22 mouse cellular contexts compared by ENCODE assay signal in genomic region chr1:34125148-34125547, GRCm38 (mm10).
DNase-seq lines count a peak whose midpoint lies in the region; ATAC-seq and TF ChIP-seq lines count a peak whose summit lies in the region.
"Had no signal": no experiment of that assay in that cellular context is flagged by ENCODE, and none has a peak within 500 bp of the region (broad histone marks: within the 10 kb centered on the region; RNA-seq: fewer than 3 reads in every experiment).

No protein-coding gene starts in this region.

- 42% methylated on average over 5 of the region's 5 CpGs for WGBS in cerebellum, adult 2 months
- WGBS in heart, embryonic 13.5 days = 87% methylated on average over 5 of the region's 5 CpGs
- WGBS in intestine, postnatal 0 days = 94% methylated on average over 5 of the region's 5 CpGs
- 94% methylated on average over 5 of the region's 5 CpGs for WGBS in intestine, embryonic 15.5 days

- H3K4me3 ChIP-seq in cerebellum, adult 2 months (replicated peaks; ENCODE audit: insufficient read depth, low read depth, low read length) = no peak overlapping the region
- H3K4me3 ChIP-seq in heart, embryonic 13.5 days = no peak overlapping the region
- no peak overlapping the region for H3K4me3 ChIP-seq in intestine, postnatal 0 days (ENCODE audit: low read depth, low read length)
- no peak overlapping the region for H3K4me3 ChIP-seq in intestine, embryonic 15.5 days (replicated peaks)
- peak overlapping the region; percentile 39 for H3K4me3 ChIP-seq in megakaryocyte, embryonic 14.5 days (replicated peaks)
- H3K4me3 ChIP-seq: embryonic facial prominence, embryonic 12.5 days; hindbrain, embryonic 10.5 days had no signal

- H3K9ac ChIP-seq in heart, embryonic 13.5 days = peak overlapping the region; percentile 34; the same call in 1 of the 2 replicates
- no peak overlapping the region for H3K9ac ChIP-seq in intestine, postnatal 0 days (ENCODE audit: low read depth, low read length)
- H3K9ac ChIP-seq in intestine, embryonic 15.5 days = no peak overlapping the region
- H3K9ac ChIP-seq: embryonic facial prominence, embryonic 12.5 days; hindbrain, embryonic 14.5 days had no signal

- no peak for TF ChIP-seq CTCF in cerebellum, adult 2 months (IDR thresholded peaks at IDR 0.05; ENCODE audit: borderline replicate concordance, insufficient read depth, low read depth, low read length)
- no peak for TF ChIP-seq CTCF in intestine, postnatal 0 days (IDR thresholded peaks at IDR 0.05; ENCODE audit: low read depth)

- no peaks in the 10 kb centered on the region for H3K9me3 ChIP-seq in heart, embryonic 13.5 days
- no peaks in the 10 kb centered on the region for H3K9me3 ChIP-seq in intestine, postnatal 0 days (ENCODE audit: control insufficient read depth)
- H3K9me3 ChIP-seq in intestine, embryonic 15.5 days = no peaks in the 10 kb centered on the region
- H3K9me3 ChIP-seq in megakaryocyte, embryonic 14.5 days = no peaks in the 10 kb centered on the region
- H3K9me3 ChIP-seq: embryonic facial prominence, embryonic 12.5 days; G1E; hindbrain, embryonic 10.5 days had no signal

- intact Hi-C loops in heart, postnatal 36 days (cut with DNase I) = no loop called here

- no peak for TF ChIP-seq POLR2A in cerebellum, adult 2 months (IDR thresholded peaks at IDR 0.05; ENCODE audit: borderline replicate concordance, insufficient read depth, low read length)

- H3K27ac ChIP-seq in cerebellum, adult 2 months (ENCODE audit: insufficient read depth, low read length) = 0 out of 2 replicates have a peak overlapping the region, but pooled peaks have one; percentile 26
- peak overlapping the region; percentile 34; the same call in 1 of the 2 replicates for H3K27ac ChIP-seq in heart, embryonic 13.5 days (replicated peaks)
- peak overlapping the region; percentile 67; the same call in 1 of the 2 replicates for H3K27ac ChIP-seq in intestine, postnatal 0 days (ENCODE audit: low read depth, low read length)
- no peak overlapping the region for H3K27ac ChIP-seq in intestine, embryonic 15.5 days
- H3K27ac ChIP-seq: embryonic facial prominence, embryonic 12.5 days; hindbrain, embryonic 10.5 days; hindbrain, embryonic 14.5 days had no signal

- ATAC-seq in heart, embryonic 13.5 days (ENCODE audit: extremely low read depth, insufficient number of reproducible peaks, low FRiP score, low TSS enrichment) = no peak
- no peak for ATAC-seq in intestine, postnatal 0 days
- no peak for ATAC-seq in intestine, embryonic 15.5 days
- no peak for ATAC-seq in megakaryocyte, adult 5-6 weeks (ENCODE audit: poor library complexity, severe bottlenecking)
- ATAC-seq: CD4-positive, CD25-positive, alpha-beta regulatory T cell, adult 4 months; forebrain, embryonic 16.5 days; intestine, embryonic 16.5 days had no signal

- peaks cover 17% of the 10 kb centered on the region for H3K4me1 ChIP-seq in cerebellum, adult 2 months (ENCODE audit: control insufficient read depth, insufficient read depth, low read length)
- peaks cover 95% of the 10 kb centered on the region for H3K4me1 ChIP-seq in heart, embryonic 13.5 days
- 0 out of 2 replicates have a peak, but pooled peaks cover 7% of the 10 kb centered on the region for H3K4me1 ChIP-seq in intestine, postnatal 0 days (replicated peaks; ENCODE audit: control insufficient read depth, insufficient read depth, low read length)
- no peaks in the 10 kb centered on the region for H3K4me1 ChIP-seq in intestine, embryonic 15.5 days (replicated peaks)
- peaks cover 11% of the 10 kb centered on the region; the same call in 1 of the 2 replicates for H3K4me1 ChIP-seq in megakaryocyte, embryonic 14.5 days

- H3K27me3 ChIP-seq in cerebellum, adult 2 months (ENCODE audit: control insufficient read depth, insufficient read depth, low read length) = no peaks in the 10 kb centered on the region
- H3K27me3 ChIP-seq in heart, embryonic 13.5 days (replicated peaks) = no peaks in the 10 kb centered on the region
- no peaks in the 10 kb centered on the region for H3K27me3 ChIP-seq in intestine, postnatal 0 days (replicated peaks; ENCODE audit: control insufficient read depth, insufficient read depth, low read length)
- no peaks in the 10 kb centered on the region for H3K27me3 ChIP-seq in intestine, embryonic 15.5 days (replicated peaks)
- H3K27me3 ChIP-seq in megakaryocyte, embryonic 14.5 days (replicated peaks) = peaks cover 2% of the 10 kb centered on the region
- H3K27me3 ChIP-seq: embryonic facial prominence, embryonic 12.5 days had no signal

- DNase-seq in cerebellum, adult 2 months = no peak
- no peak for DNase-seq in cerebellum, adult 9-11 months
- DNase-seq in heart, postnatal 36 days = no peak
- DNase-seq: adrenal gland, adult 8-10 months; adrenal gland, postnatal 36 days; B cell, adult 2 months; cerebellum, adult 8-10 months; cerebellum, postnatal 25 days; gastrocnemius, postnatal 14 days had no signal

- no peak overlapping the region for H3K4me2 ChIP-seq in heart, embryonic 13.5 days
- 0 out of 2 replicates have a peak overlapping the region, but pooled peaks have one; percentile 69 for H3K4me2 ChIP-seq in intestine, postnatal 0 days (replicated peaks; ENCODE audit: low read depth)
- H3K4me2 ChIP-seq in intestine, embryonic 15.5 days (replicated peaks) = no peak overlapping the region
- H3K4me2 ChIP-seq: embryonic facial prominence, embryonic 12.5 days; heart, embryonic 11.5 days; hindbrain, embryonic 14.5 days had no signal

- H3K36me3 ChIP-seq in heart, embryonic 13.5 days = no peaks in the 10 kb centered on the region
- H3K36me3 ChIP-seq in intestine, postnatal 0 days (ENCODE audit: control insufficient read depth, insufficient read depth) = no peaks in the 10 kb centered on the region
- no peaks in the 10 kb centered on the region for H3K36me3 ChIP-seq in intestine, embryonic 15.5 days
- no peaks in the 10 kb centered on the region for H3K36me3 ChIP-seq in megakaryocyte, embryonic 14.5 days (replicated peaks; ENCODE audit: low read length)
- H3K36me3 ChIP-seq: embryonic facial prominence, embryonic 12.5 days; G1E had no signal
